Mouse (Mus musculus): ENCODE measurements around the gene Wscd1.
A peak's percentile ranks its signal among the peaks of the same experiment; 100 is the strongest.

The Wscd1 gene

GRCm38 (mm10) chr11:71749671-71750070 is at the start of gene Wscd1:
Gene Wscd1, plus strand, starts transcription at chr11:71749920.
- no peak for DNase-seq

DNA sequence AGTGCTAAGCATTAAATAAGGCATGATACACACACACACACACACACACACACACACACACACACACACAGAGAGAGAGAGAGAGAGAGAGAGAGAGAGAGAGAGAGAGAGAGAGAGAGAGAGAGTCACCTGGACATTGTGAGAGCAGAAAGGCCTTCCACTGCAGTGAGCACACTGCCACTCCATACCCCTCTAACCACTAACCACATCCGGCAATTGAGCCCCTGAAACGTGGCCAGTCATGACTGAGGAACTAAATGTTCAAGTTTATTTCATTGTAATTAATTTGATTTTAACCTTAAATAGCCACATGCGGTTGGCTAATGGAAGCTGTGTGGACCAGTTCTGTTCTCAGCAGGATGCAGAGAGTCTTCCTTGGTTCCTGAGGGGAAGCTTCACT is 21.7 kb upstream of the Wscd1 start:
- no peak for DNase-seq

GRCm38 (mm10) chr11:71729287-71729686 is 20.4 kb upstream of the Wscd1 start:
- DNase-seq = no peak

DNA sequence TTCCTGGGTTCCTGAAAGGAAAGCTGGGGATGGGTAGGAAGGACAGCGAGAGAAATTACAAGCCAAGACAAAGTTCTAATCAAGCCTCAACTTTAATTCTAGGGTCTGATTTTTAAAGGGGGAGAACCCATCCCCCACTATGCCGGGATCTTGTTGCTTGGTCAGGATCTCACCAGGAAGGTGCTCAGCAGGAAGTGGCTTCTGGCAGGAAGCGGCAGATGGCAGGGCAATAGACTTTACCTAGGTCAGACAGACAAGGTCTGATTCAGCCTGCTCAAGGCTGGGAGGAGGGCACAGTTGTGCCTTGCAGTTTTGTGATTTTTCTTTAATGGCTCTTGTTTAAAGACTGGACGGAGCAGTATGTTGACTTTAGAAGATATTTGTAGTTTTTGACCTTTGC is 15.9 kb upstream of the Wscd1 start:
- DNase-seq = no peak

DNA sequence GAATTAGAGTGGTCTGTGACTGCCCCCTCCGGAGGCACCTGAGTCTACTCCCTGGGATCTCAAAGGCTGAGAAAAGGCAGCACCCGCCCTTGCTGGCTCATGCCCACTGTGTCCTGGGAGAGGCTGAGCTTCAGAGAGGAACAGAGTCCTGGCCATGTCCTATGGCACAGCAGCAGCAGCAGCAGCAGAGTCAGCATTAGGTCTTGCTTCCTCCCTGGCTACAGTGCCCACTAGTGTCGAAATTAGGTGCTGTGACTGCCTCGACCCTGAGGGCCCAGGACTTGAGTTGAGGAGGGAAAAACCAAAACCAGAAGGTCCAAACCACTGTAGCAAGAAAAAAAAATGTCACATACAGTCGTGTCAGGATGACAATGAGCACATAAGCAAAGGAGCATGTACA is 12.6 kb upstream of the Wscd1 start:
- DNase-seq = no peak

GRCm38 (mm10) chr11:71738501-71739045 is 11.1 kb upstream of the Wscd1 start:
- no peak for DNase-seq

- DNase-seq = peak; percentile 83
These were observed 3.8 kb upstream of the Wscd1 start for GRCm38 (mm10) chr11:71745875-71746274.

- DNase-seq = no peak
These were observed 2.0 kb upstream of the Wscd1 start for GRCm38 (mm10) chr11:71747719-71748118.

- DNase-seq = peak; percentile 83
These were observed 934 bp downstream of the Wscd1 start for GRCm38 (mm10) chr11:71750534-71751173.

DNA sequence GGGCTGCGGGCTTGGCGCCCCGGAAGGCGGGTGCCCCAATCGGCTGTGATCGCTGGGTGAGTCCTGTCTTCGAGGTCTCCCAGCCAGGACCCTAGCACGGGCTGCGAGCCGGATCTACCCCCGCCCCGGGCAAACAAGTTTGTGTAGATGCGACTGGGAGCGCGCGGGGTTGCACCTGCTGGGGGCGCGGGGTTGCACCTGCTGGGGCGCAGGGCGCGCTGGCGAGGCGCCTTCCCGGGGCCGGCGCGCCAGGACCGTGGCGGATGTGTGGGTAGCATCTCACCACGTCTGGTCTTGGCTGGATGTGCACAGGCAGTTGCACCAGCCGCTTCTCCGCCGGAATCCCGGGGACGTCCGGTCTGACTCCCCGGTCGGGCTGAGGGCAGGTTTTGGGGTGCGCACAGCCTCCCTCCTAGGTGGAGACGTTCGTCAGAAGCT is 1.5 kb downstream of the Wscd1 start:
- no peak for DNase-seq

- DNase-seq = no peak
These were observed 2.0 kb downstream of the Wscd1 start for GRCm38 (mm10) chr11:71751689-71752088.

- peak; percentile 57 for DNase-seq
These were observed 2.9 kb downstream of the Wscd1 start for GRCm38 (mm10) chr11:71752626-71753025.

DNA sequence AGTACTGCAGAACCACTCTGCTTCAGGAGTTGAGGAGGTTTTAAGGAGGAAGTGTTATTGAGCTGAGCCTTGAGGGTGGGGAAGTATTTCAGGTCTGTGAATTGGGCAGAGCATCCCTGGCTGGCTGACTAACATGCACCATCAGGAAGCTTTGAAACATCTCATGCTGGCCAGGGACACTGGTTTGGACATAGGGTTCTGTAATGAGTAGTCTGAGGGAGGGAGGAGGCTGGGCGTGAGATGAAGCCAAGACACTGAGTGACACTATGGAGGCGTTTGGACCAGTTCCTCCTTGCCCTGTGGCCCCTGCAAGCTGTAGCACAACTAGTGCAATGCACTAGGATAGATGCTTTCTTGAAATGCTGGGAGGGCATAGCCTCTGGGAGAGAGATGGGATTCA is 5.4 kb downstream of the Wscd1 start:
- no peak for DNase-seq

- no peak for DNase-seq
These were observed 6.6 kb downstream of the Wscd1 start for GRCm38 (mm10) chr11:71756325-71756724.

GRCm38 (mm10) chr11:71758211-71759110 is 8.7 kb downstream of the Wscd1 start:
- peak; percentile 93 for DNase-seq

DNA sequence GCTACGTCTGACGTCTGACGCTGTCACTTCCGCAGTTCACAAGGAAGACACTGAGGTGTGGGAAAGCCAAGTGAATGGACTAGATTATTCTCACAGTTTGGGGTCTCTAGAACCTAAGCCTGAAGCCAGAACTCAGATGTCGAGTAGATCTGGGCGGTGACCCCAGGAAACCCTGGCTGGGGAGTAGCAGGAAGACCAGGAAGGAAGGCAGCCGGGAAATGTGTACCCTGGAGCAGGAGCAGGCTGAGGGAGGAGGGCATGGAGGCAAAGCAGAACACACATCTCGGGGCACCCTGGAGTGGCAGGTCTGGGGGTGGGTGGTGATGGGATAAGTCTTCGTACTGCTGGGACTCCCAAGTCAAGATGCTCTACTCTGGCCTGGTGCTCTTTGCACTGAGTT is 11.3 kb downstream of the Wscd1 start:
- no peak for DNase-seq

- DNase-seq = peak; percentile 71
These were observed 13.4 kb downstream of the Wscd1 start for GRCm38 (mm10) chr11:71763154-71763553.

DNA sequence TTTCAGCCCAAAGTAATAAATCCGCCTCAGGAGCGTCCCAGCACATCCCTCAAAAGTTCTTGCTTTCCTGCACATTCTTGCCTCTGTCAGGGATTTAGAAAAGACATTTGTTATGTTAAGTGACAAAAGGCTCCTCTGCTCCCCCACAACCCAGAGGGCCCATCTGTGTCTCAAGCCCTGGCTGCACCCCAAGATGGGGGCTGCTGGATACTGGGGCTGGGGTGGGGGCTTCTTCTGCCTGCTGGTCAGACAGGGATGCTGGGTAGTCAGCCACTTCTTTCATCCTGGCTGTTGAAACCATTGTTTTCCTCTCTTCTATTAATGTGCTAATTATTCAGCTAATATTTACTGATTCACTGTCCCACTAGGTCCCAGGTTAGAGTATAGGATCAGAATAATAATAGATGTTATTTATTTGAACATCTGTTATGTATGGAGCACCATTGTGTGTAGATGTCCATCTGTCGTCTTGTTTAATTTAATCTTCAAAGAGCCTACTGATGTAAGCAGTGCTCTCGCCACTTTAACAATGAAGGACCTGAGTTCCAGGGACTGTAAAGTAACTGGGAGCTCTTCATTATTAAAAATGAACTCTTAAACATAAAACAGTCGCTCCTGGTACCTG is 14.0 kb downstream of the Wscd1 start:
- DNase-seq = no peak

DNA sequence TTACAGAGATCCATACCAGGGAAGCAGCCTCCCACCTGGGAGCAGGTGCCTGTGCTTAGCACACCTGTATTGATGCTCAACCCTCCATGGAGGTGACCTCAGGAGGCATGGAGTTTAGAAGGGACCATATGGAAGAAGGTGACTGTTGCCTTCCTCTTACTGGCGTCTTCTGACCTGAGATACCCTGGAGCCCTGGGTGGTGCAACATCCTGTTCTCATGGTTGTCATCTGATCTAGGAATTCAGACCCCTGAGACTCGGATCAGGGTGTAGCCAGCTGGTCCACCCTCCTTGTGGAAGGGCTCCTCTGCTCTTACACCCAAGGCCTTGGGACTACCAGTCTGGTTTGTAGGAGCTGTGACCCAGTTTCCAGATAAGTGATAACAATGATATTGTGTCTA is 15.0 kb downstream of the Wscd1 start:
- no peak for DNase-seq

GRCm38 (mm10) chr11:71765335-71765734 is 15.6 kb downstream of the Wscd1 start:
- no peak for DNase-seq

GRCm38 (mm10) chr11:71766380-71766779 is 16.7 kb downstream of the Wscd1 start:
- no peak for DNase-seq

DNA sequence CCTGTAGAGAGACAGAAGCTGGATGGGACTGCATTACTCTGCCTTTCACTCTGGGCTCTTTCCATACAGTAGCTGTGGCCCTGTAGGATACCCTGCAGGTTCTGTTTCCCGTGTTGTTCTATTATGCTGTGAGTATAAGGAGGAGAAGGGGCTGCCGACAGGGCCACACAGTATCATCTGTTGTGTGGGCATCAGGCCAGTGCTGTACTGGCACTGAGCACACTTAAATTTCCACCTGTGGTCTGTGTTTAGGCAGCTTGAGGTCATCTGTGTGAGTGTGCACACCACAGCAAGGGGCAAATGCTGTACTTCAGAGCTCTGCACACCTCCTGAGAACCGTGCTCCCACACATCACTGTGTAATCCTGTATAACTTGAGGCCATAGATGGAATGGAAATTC is 18.0 kb downstream of the Wscd1 start:
- no peak for DNase-seq

- no peak for DNase-seq
These were observed 20.0 kb downstream of the Wscd1 start for GRCm38 (mm10) chr11:71769744-71770143.

DNA sequence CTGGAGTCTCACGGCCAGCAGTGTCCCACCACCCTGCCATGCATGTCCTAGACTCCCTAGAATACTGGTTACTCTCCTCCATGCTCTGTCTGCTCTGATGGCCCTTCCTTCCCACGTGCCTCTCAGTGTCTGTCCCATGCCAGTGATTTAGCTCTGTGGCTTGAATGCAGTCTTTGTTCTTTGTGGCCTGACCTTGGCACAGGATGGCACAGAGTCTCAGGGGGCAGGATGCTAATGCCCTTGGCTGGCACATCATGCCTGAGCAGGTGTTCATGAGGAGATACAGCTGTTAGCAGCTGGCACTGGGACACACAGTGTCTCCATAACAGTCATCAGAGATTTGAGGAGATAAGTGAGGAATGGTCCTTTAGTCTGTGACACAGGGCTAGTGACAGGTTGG is 20.8 kb downstream of the Wscd1 start:
- peak; percentile 91 for DNase-seq
